Mouse (Mus musculus): ENCODE results near the gene Olfr1369-ps1.

GRCm38 (mm10) chr13:21166936-21167909, 55.9 kb downstream of the Olfr1369-ps1 start:
- TF ChIP-seq CTCF (IDR thresholded peaks at IDR 0.05; ENCODE audit: low read depth, low read length) (no peak), TAL1 (conservative IDR thresholded peaks at IDR 0.05; ENCODE audit: low read depth, low read length) (no peak), GATA1 (IDR thresholded peaks at IDR 0.05; ENCODE audit: borderline replicate concordance, low read length) (no peak), GATA2 (IDR thresholded peaks at IDR 0.05; ENCODE audit: borderline replicate concordance, low read depth, low read length) (no peak), POLR2AphosphoS5 (IDR thresholded peaks at IDR 0.05; ENCODE audit: insufficient replicate concordance, low read depth, low read length) (no peak)
